Mouse (Mus musculus) lung, embryonic 14.5 days (tissue): ENCODE results near the gene Folr2. TPM values are rescaled to one million over a fixed set of nuclear protein-coding genes. Genes with fewer than 3 reads are reported as not detected.

Source experiments
- ATAC-seq: fragments of 200-750 bp; cut with Nextera tagmentation; 2 replicates; pipeline ENCODE4 v1.8.0; 2017; ENCODE audit warnings: mild to moderate bottlenecking, moderate TSS enrichment, moderate library complexity; ENCODE audit not compliant: insufficient read depth
- DNase-seq: peaks from one replicate; pipeline ENCODE4 v3.0.0-alpha.2; 2015
- H3K27ac ChIP-seq: fragments of 300-500 bp; sonication (generic); 2 replicates; pipeline ENCODE4 v1.5.1; 2014; ENCODE audit warnings: low read depth, mild to moderate bottlenecking, moderate library complexity
- H3K27me3 ChIP-seq: fragments of 300-500 bp; sonication (generic); 2 replicates; pipeline ENCODE4 v1.6.1; 2014; ENCODE audit warnings: low read length, control low read depth; ENCODE audit not compliant: insufficient read depth
- H3K36me3 ChIP-seq: fragments of 300-500 bp; sonication (generic); 2 replicates; pipeline ENCODE4 v1.6.1; 2014; ENCODE audit warnings: control low read depth; ENCODE audit not compliant: insufficient read depth
- H3K4me1 ChIP-seq: fragments of 300-500 bp; sonication (generic); 2 replicates; pipeline ENCODE4 v1.6.1; 2014; ENCODE audit warnings: antibody characterized with exemption, control low read depth; ENCODE audit not compliant: insufficient read depth
- H3K4me2 ChIP-seq: fragments of 300-500 bp; sonication (generic); 2 replicates; pipeline ENCODE4 v1.6.1; 2014; ENCODE audit warnings: mild to moderate bottlenecking
- H3K4me3 ChIP-seq: fragments of 300-500 bp; sonication (generic); 2 replicates; pipeline ENCODE4 v1.5.1; 2014; ENCODE audit warnings: low read depth, low read length
- H3K9ac ChIP-seq: fragments of 300-500 bp; sonication (generic); 2 replicates; pipeline ENCODE4 v1.6.1; 2014
- H3K9me3 ChIP-seq: fragments of 300-500 bp; sonication (generic); 2 replicates; pipeline ENCODE4 v1.6.1; 2016; ENCODE audit warnings: low read depth, low read length, control low read depth
- CTCF ChIP-seq: IDR thresholded peaks from 2 replicates; pipeline ENCODE4 v1.5.1; 2016; ENCODE audit warnings: antibody characterized with exemption, low read depth
- WGBS: fragments of 180-500 bp; shearing (Covaris S2); extraction: QIAGEN DNeasy Blood & Tissue Kit; methylation state at CpG from one replicate; pipeline ENCODE4 v1.1.7; 2014; 5-methylcytosine and 5-hydroxymethylcytosine counted together
- polyA plus RNA-seq: library from polyadenylated mRNA; unstranded; fragments of >200 nt; fragmentation: Nextera tagmentation; extraction: Ambion mirVana; gene quantifications from 2 replicates; pipeline ENCODE4 v1.2.1, GENCODE M21; 2014

The Folr2 gene
- polyA plus RNA-seq, 1 experiment from 2014 or later, result 2.6 TPM

DNA sequence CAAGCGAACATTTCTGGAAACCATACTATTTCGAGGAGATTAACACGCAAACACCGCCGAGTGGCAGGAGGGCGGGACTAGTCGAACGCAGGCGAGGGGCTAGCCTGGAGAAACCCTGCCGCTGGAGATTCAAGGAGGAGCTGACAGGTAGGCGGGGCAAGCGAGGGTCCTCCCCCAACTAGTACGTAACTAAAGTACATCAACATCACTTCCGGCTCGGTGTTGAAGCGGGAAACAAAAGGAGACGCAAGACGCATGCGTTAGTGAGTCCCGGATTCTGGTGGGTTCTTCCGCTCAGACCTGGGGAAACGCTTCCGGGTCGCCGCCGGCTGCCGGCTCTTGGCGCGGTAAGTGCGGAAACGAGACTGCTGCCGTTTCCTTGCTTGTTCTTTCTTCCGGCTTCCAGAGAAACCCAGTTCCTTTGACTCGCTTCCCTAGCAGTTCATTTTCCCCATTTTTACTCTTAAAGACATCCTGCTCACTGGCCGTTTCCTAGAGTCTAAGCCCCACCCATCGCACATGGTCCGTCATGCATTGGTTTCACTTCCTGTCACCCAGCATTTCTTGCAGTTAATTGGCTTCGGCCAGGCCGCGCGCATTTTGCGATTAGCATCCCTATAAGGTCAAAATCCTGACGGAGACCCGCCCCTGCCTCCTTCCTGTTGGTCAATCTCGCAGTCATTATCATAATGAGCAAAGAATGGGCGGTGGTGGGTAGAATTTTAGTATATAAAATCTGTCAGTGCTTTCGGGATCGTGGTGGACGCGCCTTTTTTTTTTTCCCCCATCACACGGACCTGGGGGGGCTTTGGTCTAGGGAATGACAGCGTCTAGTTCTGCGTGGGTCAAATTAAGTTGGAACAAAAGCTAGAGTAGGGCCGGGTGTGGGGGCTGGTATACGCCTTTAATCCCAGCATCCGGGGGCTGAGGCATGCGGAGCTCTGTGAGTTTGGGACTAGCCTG is 39.4 kb upstream of the Folr2 start:
- no peak for TF ChIP-seq CTCF
- peak; percentile 99 for DNase-seq
- Histone ChIP-seq H3K4me2 (peak overlapping the region; percentile 66), H3K27ac (peak overlapping the region; percentile 94), H3K4me1 (no peaks in the 10 kb centered on the region; the same call in 1 of the 2 replicates), H3K36me3 (peaks cover 6% of the 10 kb centered on the region; the same call in 1 of the 2 replicates), H3K27me3 (no peaks in the 10 kb centered on the region), H3K9ac (peak overlapping the region; percentile 65), H3K4me3 (peak overlapping the region; percentile 56), H3K9me3 (no peaks in the 10 kb centered on the region)
- under 1% methylated on average over 57 of the region's 57 CpGs for WGBS
- peak; percentile 98 for ATAC-seq

DNA sequence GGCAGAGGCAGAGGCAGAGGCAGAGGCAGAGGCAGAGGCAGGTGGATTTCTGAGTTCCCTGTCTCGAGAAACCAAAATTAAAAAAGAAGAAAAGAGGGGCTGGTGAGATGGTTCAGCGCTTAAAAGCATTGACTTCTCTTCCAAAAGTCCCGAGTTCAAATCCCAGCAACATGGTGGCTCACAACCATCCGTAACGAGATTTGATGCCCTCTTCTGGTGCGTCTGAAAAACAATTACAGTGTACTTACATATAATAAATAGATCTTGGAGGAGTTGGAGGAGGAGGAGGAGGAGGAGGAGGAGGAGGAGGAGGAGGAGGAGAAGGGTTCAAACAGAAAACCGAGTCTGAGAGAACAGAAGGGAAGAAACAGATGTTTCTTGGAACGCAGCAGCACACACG is 38.7 kb upstream of the Folr2 start:
- Histone ChIP-seq H3K4me2 (peak overlapping the region; percentile 66), H3K36me3 (peaks cover 6% of the 10 kb centered on the region; the same call in 1 of the 2 replicates), H3K9me3 (no peaks in the 10 kb centered on the region), H3K27ac (no peak overlapping the region), H3K27me3 (no peaks in the 10 kb centered on the region), H3K4me3 (peak overlapping the region; percentile 56), H3K4me1 (no peaks in the 10 kb centered on the region; the same call in 1 of the 2 replicates), H3K9ac (peak overlapping the region; percentile 33; the same call in 1 of the 2 replicates)
- DNase-seq (peak; percentile 28), ATAC-seq (no peak)
- TF ChIP-seq CTCF, result no peak
- 30% methylated on average over 9 of the region's 9 CpGs for WGBS

- H3K27me3 ChIP-seq, result no peaks in the 10 kb centered on the region
- WGBS, result 73% methylated on average over 4 of the region's 4 CpGs
- ATAC-seq (no peak), DNase-seq (no peak)
- no peaks in the 10 kb centered on the region for H3K9me3 ChIP-seq
- no peak for TF ChIP-seq CTCF
- H3K36me3 ChIP-seq, result no peaks in the 10 kb centered on the region
- H3K4me2 ChIP-seq, result no peak overlapping the region
- no peak overlapping the region for H3K4me3 ChIP-seq
- H3K9ac ChIP-seq, result no peak overlapping the region
- H3K27ac ChIP-seq, result no peak overlapping the region
- no peaks in the 10 kb centered on the region for H3K4me1 ChIP-seq
Observed at GRCm38 (mm10) chr7:101888460-101888859, 31.5 kb upstream of the Folr2 start.

- Histone ChIP-seq H3K4me1 (no peaks in the 10 kb centered on the region), H3K4me2 (no peak overlapping the region), H3K27ac (no peak overlapping the region), H3K4me3 (no peak overlapping the region), H3K36me3 (no peaks in the 10 kb centered on the region), H3K9me3 (no peaks in the 10 kb centered on the region), H3K27me3 (no peaks in the 10 kb centered on the region), H3K9ac (no peak overlapping the region)
- no peak for ATAC-seq
- WGBS, result 80% methylated on average over 6 of the region's 6 CpGs
- TF ChIP-seq CTCF, result no peak
- no peak for DNase-seq
Observed at GRCm38 (mm10) chr7:101886274-101886673, 29.3 kb upstream of the Folr2 start.

- ATAC-seq (no peak), DNase-seq (no peak)
- H3K27ac ChIP-seq, result no peak overlapping the region
- H3K9me3 ChIP-seq, result no peaks in the 10 kb centered on the region
- H3K27me3 ChIP-seq, result no peaks in the 10 kb centered on the region
- no peak overlapping the region for H3K9ac ChIP-seq
- no peaks in the 10 kb centered on the region for H3K36me3 ChIP-seq
- no peak overlapping the region for H3K4me2 ChIP-seq
- no peak for TF ChIP-seq CTCF
- no peaks in the 10 kb centered on the region for H3K4me1 ChIP-seq
- WGBS, result 95% methylated on average over 4 of the region's 4 CpGs
- H3K4me3 ChIP-seq, result no peak overlapping the region
Observed at GRCm38 (mm10) chr7:101884160-101884559, 27.2 kb upstream of the Folr2 start.

DNA sequence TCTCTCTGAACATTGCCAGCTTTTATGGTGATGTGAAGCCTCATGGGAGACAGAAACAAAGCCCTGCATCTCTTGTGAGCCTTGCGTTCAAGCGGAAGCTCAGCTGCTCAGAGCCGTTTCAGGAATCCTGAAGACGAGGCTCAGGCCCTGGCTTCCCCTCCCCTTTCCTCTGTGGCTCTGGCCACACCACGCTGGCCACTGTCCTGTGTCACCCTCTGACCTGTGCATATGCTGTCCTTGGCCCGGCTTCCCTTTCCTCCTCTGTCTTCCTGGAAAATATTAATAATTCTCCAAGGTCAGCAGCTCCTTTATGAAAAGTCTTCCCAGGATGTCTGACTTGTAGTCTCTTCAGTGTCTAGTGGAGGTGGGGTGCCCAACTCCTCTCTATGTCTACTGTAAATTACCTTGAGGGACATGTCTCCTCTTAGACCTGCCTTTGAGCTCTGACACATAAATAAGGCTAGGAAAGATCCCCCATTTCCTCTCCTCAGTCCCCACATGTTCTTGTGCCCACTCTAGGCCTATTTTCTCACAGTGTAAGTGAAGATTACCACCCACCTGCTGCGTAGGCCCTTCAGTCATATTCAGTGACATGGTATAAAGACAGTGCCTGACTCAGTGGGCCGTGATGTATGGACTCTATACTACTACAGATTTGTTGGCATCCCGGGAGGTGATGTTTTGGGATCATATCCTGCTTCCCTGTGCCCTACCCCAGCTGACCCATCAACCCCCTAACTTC is 25.6 kb upstream of the Folr2 start:
- no peak overlapping the region; the same call in 1 of the 2 replicates for H3K9ac ChIP-seq
- H3K4me1 ChIP-seq, result no peaks in the 10 kb centered on the region
- H3K9me3 ChIP-seq, result no peaks in the 10 kb centered on the region
- H3K4me2 ChIP-seq, result no peak overlapping the region
- no peaks in the 10 kb centered on the region for H3K27me3 ChIP-seq
- no peak overlapping the region for H3K4me3 ChIP-seq
- ATAC-seq (no peak), DNase-seq (no peak)
- H3K36me3 ChIP-seq, result no peaks in the 10 kb centered on the region
- no peak for TF ChIP-seq CTCF
- H3K27ac ChIP-seq, result no peak overlapping the region
- WGBS, result 63% methylated on average over 9 of the region's 9 CpGs

- WGBS, result 66% methylated on average over 4 of the region's 4 CpGs
- ATAC-seq, result no peak
- H3K4me2 ChIP-seq, result no peak overlapping the region
Observed at GRCm38 (mm10) chr7:101880855-101881254, 23.9 kb upstream of the Folr2 start.

More at GRCm38 (mm10) chr7:101880855-101881254, 23.9 kb upstream of the Folr2 start:
- DNase-seq, result no peak
- Histone ChIP-seq H3K9ac (no peak overlapping the region), H3K27me3 (no peaks in the 10 kb centered on the region), H3K9me3 (no peaks in the 10 kb centered on the region), H3K27ac (no peak overlapping the region), H3K4me1 (no peaks in the 10 kb centered on the region), H3K36me3 (no peaks in the 10 kb centered on the region), H3K4me3 (no peak overlapping the region)
- TF ChIP-seq CTCF, result no peak
